Mouse (Mus musculus) liver, adult 2 months (tissue): ENCODE results near the gene Nvl.

Experiments used
- CTCF ChIP-seq: fragments of 200-500 bp; IDR thresholded peaks from 2 replicates; pipeline ENCODE4 v1.5.1; 2011; ENCODE audit warnings: low read depth, low read length, control low read depth
- POLR2A ChIP-seq: fragments of 200-500 bp; IDR thresholded peaks from 2 replicates; pipeline ENCODE4 v1.6.1; 2011; ENCODE audit warnings: low read length, control low read depth; ENCODE audit not compliant: insufficient read depth; ENCODE audit errors: extremely low read depth

- TF ChIP-seq CTCF (no peak), POLR2A (no peak)
Measured at GRCm38 (mm10) chr1:181150431-181150826, 6.4 kb upstream of the Nvl start.
